7 mouse cellular contexts compared by ENCODE assay signal in genomic region chr1:178320723-178321590, GRCm38 (mm10). TPM values are rescaled to one million over a fixed set of nuclear protein-coding genes. Genes with fewer than 3 reads are reported as not detected.
DNase-seq lines count a peak whose midpoint lies in the region; ATAC-seq and TF ChIP-seq lines count a peak whose summit lies in the region.

No protein-coding gene starts in this region.

- no peaks in the 10 kb centered on the region for H3K27me3 ChIP-seq in E14TG2a.4 (ENCODE audit: insufficient read depth, low read length)
- no peaks in the 10 kb centered on the region for H3K27me3 ChIP-seq in forebrain, embryonic 12.5 days
- no peaks in the 10 kb centered on the region for H3K27me3 ChIP-seq in liver, embryonic 11.5 days (replicated peaks; ENCODE audit: control insufficient read depth, insufficient read depth, low read length)
- H3K27me3 ChIP-seq in stomach, postnatal 0 days (ENCODE audit: control insufficient read depth, insufficient read depth, low read length): no peaks in the 10 kb centered on the region

- peak overlapping the region; percentile 99 for H3K27ac ChIP-seq in forebrain, embryonic 12.5 days
- H3K27ac ChIP-seq in liver, embryonic 11.5 days (ENCODE audit: low read depth, low read length): peak overlapping the region; percentile 94
- H3K27ac ChIP-seq in stomach, postnatal 0 days (replicated peaks): peak overlapping the region; percentile 3; the same call in 1 of the 2 replicates

- TF ChIP-seq EP300 in stomach, postnatal 0 days (optimal IDR thresholded peaks at IDR 0.05): no peak

- DNase-seq in A20 (ENCODE audit: low read depth, low spot score): peak; percentile 52
- DNase-seq in liver, embryonic 11.5 days (ENCODE audit: low spot score): no peak
- no peak for DNase-seq in stomach, postnatal 0 days (ENCODE audit: low spot score)
- no peak for DNase-seq in adrenal gland, postnatal 14 days
- no peak for DNase-seq in thymus, postnatal 4 days

- no peak for ATAC-seq in forebrain, embryonic 12.5 days (ENCODE audit: low FRiP score)
- no peak for ATAC-seq in liver, embryonic 11.5 days (replicated peaks; ENCODE audit: low FRiP score)
- ATAC-seq in stomach, postnatal 0 days (ENCODE audit: low FRiP score, low TSS enrichment): no peak

- H3K36me3 ChIP-seq in E14TG2a.4 (ENCODE audit: insufficient read depth, low read length): peaks cover 64% of the 10 kb centered on the region
- H3K36me3 ChIP-seq in forebrain, embryonic 12.5 days (replicated peaks): peaks cover 48% of the 10 kb centered on the region
- peaks cover 21% of the 10 kb centered on the region for H3K36me3 ChIP-seq in liver, embryonic 11.5 days (ENCODE audit: control insufficient read depth, insufficient read depth, low read length)
- peaks cover 20% of the 10 kb centered on the region for H3K36me3 ChIP-seq in stomach, postnatal 0 days (ENCODE audit: control insufficient read depth, insufficient read depth, low read length)

- peaks cover 11% of the 10 kb centered on the region for H3K9me3 ChIP-seq in E14TG2a.4 (ENCODE audit: low read length)
- no peaks in the 10 kb centered on the region for H3K9me3 ChIP-seq in forebrain, embryonic 12.5 days
- no peaks in the 10 kb centered on the region for H3K9me3 ChIP-seq in liver, embryonic 11.5 days (ENCODE audit: control insufficient read depth, low read length)
- no peaks in the 10 kb centered on the region for H3K9me3 ChIP-seq in stomach, postnatal 0 days (ENCODE audit: control insufficient read depth, low read length)

- H3K4me2 ChIP-seq in forebrain, embryonic 12.5 days: peak overlapping the region; percentile 73
- peak overlapping the region; percentile 70 for H3K4me2 ChIP-seq in liver, embryonic 11.5 days
- peak overlapping the region; percentile 70 for H3K4me2 ChIP-seq in stomach, postnatal 0 days (replicated peaks; ENCODE audit: low read depth)

- TF ChIP-seq CTCF in E14TG2a.4 (conservative IDR thresholded peaks at IDR 0.05; ENCODE audit: low read length): no peak
- 0 out of 2 replicates have a peak, but pooled peaks have one; percentile 4 for TF ChIP-seq CTCF in stomach, postnatal 0 days (IDR thresholded peaks at IDR 0.05; ENCODE audit: low read depth)

- 46% methylated on average over 5 of the region's 5 CpGs for WGBS in forebrain, embryonic 12.5 days
- 39% methylated on average over 5 of the region's 5 CpGs for WGBS in liver, embryonic 11.5 days
- WGBS in stomach, postnatal 0 days: 23% methylated on average over 5 of the region's 5 CpGs

- peak overlapping the region; percentile 77 for H3K9ac ChIP-seq in forebrain, embryonic 12.5 days
- peak overlapping the region; percentile 79 for H3K9ac ChIP-seq in liver, embryonic 11.5 days (ENCODE audit: low read depth, low read length)
- H3K9ac ChIP-seq in stomach, postnatal 0 days (ENCODE audit: low read length): no peak overlapping the region

- H3K4me3 ChIP-seq in E14TG2a.4 (replicated peaks; ENCODE audit: low read length): peak overlapping the region; percentile 83; the same call in 1 of the 2 replicates
- peak overlapping the region; percentile 61 for H3K4me3 ChIP-seq in forebrain, embryonic 12.5 days (replicated peaks)
- H3K4me3 ChIP-seq in liver, embryonic 11.5 days (ENCODE audit: low read depth, low read length): peak overlapping the region; percentile 72
- 0 out of 2 replicates have a peak overlapping the region, but pooled peaks have one; percentile 60 for H3K4me3 ChIP-seq in stomach, postnatal 0 days (ENCODE audit: low read depth, low read length)

- H3K4me1 ChIP-seq in E14TG2a.4 (replicated peaks; ENCODE audit: low read depth, low read length): peaks cover 43% of the 10 kb centered on the region
- H3K4me1 ChIP-seq in forebrain, embryonic 12.5 days: peaks cover 30% of the 10 kb centered on the region
- H3K4me1 ChIP-seq in liver, embryonic 11.5 days (replicated peaks; ENCODE audit: control insufficient read depth, insufficient read depth, low read length): peaks cover 17% of the 10 kb centered on the region
- H3K4me1 ChIP-seq in stomach, postnatal 0 days (replicated peaks; ENCODE audit: control insufficient read depth, insufficient read depth): no peaks in the 10 kb centered on the region; the same call in 1 of the 2 replicates

RNA-seq across cellular contexts. Expression of gene Cox20, which starts 2.0 kb away (rescaled TPM):
- polyA plus RNA-seq in forebrain, embryonic 12.5 days (2016; fragmentation: Nextera tagmentation; extraction: Ambion mirVana): 154 and 160 TPM in 2 replicates
- polyA plus RNA-seq in liver, embryonic 11.5 days (2014; fragmentation: Nextera tagmentation; extraction: Ambion mirVana): 108 and 129 TPM in 2 replicates
- 140 and 146 TPM in 2 replicates for polyA plus RNA-seq in stomach, postnatal 0 days (2015; fragmentation: Nextera tagmentation; extraction: Ambion mirVana)
- 88.1 and 107 TPM in 2 replicates for total RNA-seq in adrenal gland, postnatal 14 days (2021)

RNA-seq across cellular contexts. Expression of gene Hnrnpu, which starts 16.6 kb away (rescaled TPM):
- polyA plus RNA-seq in forebrain, embryonic 12.5 days (2016; fragmentation: Nextera tagmentation; extraction: Ambion mirVana): 898 and 928 TPM in 2 replicates
- 571 and 620 TPM in 2 replicates for polyA plus RNA-seq in liver, embryonic 11.5 days (2014; fragmentation: Nextera tagmentation; extraction: Ambion mirVana)
- polyA plus RNA-seq in stomach, postnatal 0 days (2015; fragmentation: Nextera tagmentation; extraction: Ambion mirVana): 129 and 147 TPM in 2 replicates
- 419 and 430 TPM in 2 replicates for total RNA-seq in adrenal gland, postnatal 14 days (2021)

Comparison
In these comparisons a context has a peak if more than half of its experiments do, and no peak if none do; other contexts are left out.
1. H3K27ac ChIP-seq: peak in every context shown above with its lines; median percentile 99 in forebrain, embryonic 12.5 days; 94 in liver, embryonic 11.5 days; 3 in stomach, postnatal 0 days.